Mouse (Mus musculus) cerebellum, adult 9-11 months (tissue): ENCODE measurements around the gene Eri3.

ENCODE experiments used
- DNase-seq: peaks from one replicate; pipeline ENCODE4 v3.0.0; 2022

Gene Eri3

DNA sequence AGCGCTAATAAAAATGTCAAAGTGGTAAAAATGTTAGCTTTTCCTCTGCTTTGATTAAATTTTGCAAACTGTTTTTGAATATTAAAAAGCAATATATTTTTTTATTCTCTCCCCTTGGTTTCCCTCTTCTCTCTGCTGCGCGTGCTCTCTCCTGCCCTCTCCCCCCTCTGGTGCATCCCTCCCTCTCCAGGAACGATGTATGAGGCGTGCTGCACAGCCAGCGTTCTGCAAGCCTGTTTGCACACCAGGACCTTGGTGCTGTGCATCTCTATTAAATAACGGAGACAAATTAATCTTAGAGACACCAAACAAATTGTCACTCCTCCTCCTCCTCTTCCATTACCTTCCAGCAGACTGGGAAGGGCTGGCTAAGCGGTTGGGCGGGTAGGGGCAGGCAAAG lies 31.5 kb downstream of the Eri3 start:
- DNase-seq, result no peak

DNA sequence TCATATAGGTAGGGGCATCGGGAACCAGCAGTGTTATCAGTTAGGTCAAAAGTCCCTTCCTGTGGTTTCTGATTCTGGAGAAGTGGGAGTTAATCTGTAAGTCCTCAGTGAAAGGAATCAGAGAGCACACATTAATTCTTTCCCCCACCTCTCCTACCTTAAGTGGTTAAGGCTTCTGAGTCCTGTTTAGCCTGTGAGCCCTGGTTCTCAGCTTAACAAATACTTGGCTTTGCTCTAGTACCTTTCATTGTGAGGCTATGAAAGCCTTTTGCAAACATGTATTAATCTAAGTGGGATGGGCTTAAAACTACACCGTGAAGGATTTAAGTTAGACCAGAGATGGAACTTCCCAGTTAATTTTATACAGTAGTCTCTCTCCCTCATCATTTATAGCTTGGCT lies 35.8 kb downstream of the Eri3 start:
- DNase-seq, result no peak

DNA sequence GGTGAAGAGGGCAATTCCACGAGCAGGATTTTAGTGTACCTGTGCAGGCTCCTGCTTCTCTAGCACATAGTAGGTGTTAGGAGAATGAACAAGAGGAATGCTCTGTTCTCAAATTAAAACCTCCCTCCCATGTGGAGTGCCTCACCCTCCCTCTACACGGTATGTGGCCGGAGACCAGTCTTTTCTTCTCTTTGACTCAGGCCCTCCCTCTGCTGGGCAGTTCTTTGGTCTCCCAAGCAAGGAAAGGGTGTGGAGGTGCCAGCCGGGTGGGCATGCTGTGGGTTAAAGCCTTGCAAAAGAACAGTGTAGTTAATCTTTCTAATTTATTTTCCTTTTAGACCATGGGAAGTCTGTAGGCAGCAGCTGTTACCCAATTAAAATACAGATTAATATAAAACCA lies 37.3 kb downstream of the Eri3 start:
- DNase-seq, result no peak

DNA sequence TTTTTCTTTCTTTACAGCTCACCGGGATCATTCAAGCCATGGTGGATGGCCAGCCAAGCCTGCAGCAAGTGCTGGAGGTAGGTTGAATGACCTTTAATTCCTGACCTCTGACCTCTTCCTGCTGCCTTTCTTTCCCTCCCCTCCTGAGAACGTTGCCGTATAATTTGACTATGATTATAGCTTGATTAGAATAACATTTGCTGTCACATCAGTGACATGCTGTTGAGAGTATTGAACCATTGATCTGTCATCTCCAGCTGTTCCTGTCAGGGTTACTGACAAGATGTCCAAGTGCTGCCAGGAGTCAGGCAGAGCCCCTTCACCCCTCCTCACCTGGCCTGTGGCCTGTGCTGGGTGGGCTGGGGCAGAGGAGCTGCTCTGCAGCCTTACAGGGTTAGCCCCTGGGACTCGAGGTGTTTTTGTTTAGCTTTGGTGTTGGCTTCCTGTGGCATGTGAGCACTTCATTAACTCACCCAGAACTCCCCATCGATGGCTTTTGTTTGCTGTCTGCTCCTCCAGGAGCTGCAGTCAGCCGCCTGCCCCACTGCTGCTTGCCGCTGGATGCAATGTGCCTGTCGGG lies 39.0 kb downstream of the Eri3 start:
- no peak for DNase-seq

DNA sequence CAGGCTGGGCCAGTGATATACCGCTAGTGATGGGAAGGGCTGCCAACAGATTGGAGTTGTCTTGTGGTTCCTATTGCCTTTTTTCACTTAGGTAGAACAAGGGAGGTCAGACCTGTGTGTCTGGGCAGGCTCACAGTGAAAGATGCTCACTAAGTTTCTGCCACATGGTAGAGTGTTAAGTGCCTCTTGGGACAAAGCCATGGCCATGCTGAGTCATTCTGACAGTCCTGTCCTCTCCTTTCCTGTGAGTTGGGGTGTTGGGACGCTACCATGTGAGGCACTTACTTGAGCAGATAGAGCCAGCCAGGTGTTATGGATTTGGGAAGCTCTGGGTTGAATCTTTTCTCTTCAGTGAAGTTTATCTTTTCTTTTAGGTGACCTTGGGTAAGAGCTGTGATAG lies 40.6 kb downstream of the Eri3 start:
- DNase-seq, result no peak

DNA sequence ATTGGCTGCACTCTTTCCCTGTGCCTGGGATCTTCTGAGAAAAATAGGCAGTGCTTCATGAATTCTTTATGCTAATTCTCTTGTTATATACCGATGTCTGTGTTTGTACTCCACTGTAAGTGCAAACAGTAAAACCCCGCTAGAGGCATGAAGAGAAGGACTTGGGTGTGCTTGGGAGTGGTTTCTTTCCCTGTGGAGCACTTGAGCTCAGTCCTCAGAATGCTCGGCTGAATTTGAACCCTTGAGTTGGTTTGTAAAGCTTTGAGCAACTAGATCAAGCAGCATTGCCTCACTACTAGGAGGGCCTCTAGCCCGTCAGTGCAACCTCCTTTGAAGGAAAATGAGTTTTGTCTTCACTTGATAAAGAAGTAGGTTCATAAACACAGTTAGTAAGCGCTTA lies 42.0 kb downstream of the Eri3 start:
- DNase-seq, result no peak

DNA sequence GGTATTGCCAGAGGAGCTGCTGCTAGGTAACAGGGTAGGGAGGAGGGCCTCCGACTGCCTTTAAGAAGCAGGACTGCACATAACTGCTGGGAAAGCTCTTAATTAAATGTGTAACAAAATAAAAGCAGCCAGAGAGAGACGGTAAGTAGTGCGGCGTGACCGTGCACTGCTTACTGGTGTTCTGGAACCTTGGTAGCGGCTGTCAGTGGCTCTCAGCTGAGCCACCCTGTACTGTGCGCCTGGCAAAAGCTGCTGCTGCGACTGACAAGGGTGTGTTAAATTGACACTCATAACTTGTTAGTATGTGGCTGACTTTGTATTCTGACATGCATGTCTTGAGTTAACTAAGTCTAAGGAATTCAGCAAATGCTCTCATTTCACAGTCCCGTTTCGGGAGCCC lies 45.1 kb downstream of the Eri3 start:
- DNase-seq, result no peak

DNA sequence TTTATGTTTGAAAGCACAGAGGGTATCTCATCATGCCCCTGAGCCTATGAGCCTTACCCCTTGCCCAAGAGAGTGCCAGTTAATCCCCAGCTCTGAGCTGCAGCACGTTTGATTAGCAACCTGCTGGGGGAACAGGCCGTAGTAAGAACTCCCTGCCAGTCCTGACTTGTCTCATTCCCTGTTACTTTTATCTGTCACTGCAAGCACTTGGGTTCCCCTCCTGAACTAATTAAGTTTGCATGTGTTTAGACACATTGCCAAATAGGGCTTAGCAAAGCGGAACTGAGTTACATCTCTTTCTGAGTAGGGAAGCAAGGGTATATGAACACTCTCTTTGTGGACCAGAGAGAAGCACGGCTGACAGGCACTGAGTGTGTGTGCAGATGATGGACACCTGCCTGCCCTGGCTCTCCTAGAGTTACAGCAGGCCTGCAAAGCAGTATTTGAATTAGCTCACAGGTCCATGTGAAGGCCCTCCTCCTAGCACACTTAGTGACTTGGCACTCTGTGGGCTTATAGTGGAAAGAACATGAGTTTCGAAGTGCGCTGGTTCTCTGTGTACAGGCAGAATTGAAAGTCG lies 49.9 kb downstream of the Eri3 start:
- no peak for DNase-seq

DNA sequence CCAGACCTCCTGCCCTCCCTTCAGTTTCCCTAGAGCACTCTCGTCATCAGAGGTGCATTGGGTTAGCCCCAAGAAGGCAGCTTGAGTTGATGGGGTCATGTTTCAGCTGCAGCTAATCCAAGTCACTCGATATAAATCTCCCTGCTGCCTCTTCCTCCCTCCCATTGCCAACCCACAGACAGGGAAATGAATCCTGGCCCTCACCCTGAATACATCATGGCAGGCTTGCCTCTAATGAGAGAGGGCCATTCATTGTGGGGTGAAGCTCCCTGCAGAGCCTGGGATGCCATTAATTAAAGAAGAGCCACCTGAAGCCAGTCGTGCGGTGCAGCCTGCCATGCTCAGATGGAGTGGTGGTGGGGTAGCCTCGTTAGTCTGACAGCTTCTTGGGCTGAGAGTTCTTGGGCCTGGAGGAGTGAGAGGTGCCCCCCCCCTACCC lies 51.2 kb downstream of the Eri3 start:
- no peak for DNase-seq

DNA sequence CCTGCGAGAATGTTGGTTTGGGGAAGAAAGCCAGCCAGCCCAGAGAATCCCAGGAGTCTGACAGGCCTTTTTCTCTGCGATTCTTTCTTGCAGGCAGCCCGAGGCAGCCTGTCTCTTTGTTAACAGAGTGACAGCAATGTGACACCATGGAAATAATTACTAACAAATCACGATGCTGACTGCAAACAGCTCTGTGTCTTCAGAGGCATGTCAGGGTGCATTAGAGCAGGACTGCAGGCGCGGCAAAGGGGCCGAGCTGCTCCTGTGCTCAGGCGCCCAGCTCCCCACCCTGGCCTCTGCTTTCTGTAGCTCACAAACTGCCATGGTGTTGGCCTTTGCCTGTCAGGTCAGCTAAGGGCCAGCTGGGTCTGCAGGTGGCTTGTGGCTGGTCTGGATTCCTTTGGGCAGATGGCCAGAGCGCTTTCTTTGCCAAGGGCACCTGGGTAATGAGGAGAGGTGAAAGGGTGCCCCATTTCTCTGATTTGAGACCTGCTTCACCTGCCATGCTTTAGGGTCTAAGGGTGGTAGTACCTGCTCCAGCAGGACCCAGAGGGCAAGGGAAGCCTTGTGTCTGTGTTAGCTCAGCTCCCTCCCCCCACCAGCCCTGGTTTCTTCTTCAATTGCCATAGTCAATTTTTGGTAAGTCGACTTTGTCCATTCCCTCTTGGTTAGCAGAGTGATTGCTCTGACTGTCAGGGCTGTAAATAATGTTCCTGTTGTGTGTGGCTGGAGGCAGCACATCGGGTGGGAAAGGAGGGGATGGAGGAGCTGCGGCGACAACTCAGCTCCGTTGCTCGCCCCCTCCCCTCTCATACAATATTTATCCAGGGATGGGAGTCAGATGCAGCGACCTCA lies 55.2 kb downstream of the Eri3 start:
- peak; percentile 69 for DNase-seq

DNA sequence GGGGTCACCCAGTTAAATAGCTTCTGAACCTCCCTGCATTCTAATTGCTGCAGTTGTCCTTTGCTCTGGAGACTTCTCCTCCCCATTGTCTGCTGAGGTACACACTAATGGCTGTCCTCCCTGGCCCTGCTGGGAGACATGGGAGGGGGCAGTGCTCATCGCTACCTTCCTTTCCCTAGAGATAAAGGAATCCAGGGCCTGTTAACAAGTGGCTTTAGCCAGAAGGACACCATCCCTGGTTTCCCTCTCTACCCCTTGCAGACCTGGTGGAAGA lies 55.7 kb downstream of the Eri3 start:
- DNase-seq, result no peak

DNA sequence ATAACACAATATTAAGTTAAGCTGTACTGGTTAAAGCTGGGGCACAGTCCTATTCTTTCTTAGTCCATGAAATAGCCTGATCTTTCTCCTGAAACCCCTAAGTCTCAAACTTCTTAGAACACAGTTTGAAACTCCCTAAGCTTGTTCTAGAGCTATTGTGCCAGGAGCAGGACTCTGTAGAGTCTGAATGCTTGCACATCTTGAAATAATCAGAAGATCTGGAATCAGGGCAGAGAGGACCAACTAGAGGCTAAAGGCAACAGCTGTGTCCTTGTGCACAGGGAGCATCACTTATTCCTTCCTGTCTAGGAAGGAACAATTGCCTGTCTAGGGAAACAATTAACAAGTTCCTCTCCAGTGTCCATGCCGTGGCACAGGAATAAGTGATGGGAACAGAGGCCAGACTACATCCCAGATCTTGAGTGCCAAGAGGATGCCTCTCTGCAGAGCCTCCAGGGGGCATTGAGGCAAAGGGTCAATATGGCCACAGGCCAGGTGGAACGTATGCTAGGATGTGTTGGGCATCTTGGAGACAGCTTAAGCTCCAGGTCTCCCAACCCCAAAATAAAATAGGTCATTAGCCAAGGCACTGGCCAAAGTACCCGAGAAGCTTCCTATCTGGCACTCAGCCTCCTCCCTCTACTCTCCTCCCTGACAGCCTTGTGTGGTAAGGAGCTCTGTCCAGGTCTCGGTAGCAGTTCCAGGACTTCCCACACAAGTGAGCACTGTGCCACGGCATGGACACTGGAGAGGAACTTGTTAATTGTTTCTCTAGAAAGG lies 56.9 kb downstream of the Eri3 start:
- peak; percentile 62 for DNase-seq

DNA sequence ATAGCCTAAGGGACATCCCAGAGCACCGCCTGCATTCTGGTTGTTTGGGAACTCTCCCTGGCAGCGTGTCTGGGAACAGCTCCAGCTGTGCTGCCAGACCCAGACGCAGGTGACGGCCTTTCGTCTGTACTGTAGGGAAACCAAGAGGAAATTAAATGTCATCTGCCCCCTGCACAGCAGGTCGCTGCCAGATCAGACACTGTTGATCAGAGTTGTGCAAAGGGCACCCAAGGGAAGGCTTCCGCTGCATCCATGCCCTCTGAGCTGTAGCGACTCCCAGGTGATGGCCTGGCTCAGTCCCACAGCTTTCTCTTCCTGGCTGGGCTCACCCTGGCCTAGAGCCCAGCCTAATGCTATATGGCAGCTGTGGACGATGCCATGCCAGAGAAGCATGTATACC lies 58.1 kb downstream of the Eri3 start:
- peak; percentile 39 for DNase-seq

DNA sequence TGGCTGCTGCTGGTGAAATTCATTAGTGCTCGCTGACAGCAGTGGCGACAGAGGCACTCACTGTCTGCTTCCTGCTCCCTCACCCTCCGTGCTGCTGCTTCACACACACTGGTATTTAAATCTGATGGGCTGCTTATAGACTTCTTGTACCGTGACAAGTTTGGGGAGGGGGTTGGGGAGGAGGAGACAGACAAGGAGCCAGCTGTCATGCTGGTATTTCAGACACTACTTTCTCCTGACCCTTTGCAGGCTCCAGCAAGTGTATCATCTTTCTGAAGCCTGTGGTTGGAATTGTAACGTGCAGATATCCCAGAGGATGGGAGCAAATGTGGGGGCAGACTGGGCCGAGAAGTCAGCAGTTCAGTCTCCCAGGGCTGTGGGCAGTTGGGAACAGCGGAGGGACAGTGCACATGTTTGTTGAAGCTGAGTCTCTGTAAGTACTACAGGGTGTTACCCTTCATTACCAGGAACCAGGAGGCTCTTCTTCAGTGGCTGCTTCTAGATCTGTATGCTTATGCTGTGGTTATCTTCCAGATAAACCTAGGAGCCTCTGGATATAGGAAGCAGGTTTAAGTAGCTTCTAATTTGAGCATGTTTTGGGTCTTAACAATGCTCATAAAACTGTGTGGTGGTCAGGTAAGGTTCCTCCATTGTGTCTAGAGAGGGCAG lies 59.3 kb downstream of the Eri3 start:
- DNase-seq, result no peak

DNA sequence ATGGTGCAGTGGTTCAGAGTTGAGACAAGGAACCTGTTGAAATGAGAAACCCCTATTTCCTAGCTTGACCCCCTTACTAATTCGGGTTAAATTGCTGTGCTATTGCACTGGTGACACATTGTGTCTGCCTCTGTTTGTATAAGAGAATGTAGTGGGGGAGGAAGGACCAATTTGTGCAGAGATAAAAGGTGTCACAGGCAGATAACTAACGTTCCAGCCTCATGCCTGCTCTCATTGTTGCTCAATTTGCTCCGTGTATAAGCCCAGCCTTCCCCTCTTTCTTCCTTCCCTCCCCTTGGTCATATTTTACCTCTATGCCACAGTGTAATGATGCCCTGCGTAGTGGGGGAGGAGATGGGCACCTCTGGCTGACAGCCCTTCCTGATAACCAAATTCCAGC lies 61.2 kb downstream of the Eri3 start:
- DNase-seq, result no peak

DNA sequence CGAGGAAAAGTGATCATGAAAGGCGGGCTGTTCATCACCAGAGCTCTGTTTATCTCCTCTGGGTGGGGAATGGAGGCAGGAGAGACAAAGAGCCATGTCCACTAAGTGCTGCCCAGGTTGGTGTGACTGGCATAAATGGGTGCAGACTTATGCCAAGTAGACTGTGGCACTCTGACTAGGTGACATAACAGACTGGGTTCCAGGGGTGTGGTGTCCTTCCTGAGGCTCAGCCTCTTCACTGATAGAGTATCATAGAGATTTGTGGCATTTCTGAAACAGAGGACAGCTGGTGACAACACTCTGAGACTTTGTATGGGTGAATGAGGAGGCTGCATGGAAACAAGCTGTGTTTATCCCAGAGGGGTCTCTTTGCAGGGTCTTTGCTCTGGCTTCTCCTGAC lies 61.6 kb downstream of the Eri3 start:
- no peak for DNase-seq

DNA sequence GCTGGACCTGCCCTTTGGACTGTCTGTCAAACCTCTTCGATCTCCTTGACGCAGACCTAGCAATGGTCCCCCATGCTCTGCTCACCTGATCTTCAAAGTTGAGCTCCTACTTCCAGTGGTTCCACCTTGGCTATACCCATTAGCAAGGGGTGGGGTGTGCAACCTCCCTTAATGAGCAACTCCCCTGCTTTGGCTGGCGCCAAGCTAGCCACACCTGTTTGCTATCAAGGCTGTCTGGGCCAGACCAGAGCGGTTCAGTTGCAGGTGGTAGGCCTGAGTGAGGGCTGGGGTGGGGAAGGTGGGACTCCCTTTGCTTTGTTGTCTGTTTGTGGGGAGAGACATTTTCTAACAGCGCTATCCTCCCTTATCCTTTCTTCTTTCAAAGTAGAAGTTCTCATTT lies 62.5 kb downstream of the Eri3 start:
- no peak for DNase-seq

DNA sequence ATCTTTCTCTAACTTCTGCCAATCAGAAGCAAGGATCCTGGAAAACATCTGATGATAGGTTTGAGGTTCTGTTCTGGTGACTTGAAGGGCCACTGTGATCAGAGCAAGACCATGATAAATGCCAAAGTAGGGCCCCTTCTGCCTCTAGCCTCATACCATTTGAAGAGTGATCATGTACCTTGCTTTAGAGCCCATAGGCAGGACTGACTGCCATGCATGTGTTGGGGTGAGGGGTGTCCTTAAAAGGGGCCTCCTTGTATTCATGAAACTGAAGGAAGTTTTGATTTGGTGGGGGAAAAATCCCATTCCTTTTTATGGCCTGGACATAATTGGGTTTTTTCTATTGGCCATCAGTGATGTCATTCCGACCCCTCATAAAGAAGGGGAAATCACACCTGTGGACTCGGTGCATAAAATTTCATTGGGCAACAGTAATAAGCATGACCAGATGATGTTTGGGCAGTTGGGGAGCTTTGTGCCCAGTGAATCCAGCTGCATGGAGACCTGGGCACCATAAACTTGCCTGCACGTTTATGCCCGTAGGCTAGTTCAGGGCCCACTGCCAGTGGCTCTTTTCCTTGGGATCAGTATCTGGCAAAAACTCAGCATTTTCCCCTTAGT lies 63.1 kb downstream of the Eri3 start:
- DNase-seq, result no peak

DNA sequence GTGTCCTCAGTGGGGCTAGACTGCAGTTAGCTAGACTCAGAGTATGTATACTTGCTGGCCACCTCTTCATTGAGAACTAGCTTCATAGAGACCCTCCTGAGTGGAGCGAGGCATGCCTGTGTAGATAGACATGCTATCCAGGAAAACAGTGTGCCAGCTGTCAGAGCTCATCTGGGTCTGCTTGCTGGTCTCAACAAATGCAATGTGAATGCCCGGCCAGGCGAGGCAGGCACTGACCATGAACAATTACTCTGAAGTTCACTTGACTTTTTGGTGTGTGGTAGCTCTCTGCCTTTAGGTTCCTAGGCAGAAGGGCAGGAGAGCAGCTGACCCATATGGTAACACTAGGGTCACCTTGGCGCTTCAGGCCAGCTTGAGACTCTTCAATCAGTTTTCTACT lies 66.4 kb downstream of the Eri3 start:
- no peak for DNase-seq

DNA sequence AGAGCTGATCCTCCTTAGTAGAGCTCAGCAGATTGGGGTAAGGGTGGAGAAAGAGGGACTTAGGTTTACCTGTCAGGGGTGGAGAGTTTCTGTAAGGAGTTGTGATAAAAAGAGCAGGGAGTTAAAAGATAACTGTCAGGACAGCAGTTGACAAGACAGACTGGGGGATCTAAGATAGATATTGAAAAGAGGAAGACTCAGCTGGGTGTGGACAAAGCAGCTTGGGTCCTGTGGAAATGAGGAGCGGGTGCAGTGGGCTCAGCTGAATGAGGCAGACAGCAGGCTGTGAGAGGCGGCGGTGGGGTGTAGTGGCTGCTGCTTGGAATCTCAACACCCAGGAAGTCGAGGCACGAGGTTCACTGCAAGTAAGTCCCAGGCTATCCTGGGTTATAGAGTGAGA lies 72.1 kb downstream of the Eri3 start:
- no peak for DNase-seq

DNA sequence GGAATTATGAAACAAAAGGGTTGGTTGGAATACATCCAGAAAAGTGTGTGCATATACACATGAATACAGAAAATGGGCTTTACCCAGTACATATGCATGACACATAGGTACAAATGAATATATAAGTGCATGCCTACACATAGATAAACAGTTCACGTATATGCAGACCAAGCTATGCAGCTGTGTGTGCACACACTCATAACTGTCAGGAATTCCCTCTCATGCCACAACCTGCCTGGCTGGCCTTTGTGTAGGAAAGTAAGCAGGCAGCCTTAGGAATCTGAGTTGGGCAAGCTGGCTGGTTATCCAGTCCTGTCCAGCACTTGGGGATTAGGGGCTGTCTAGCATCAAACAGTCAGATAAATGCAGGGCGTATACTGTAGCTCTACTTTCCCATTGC lies 72.9 kb downstream of the Eri3 start:
- no peak for DNase-seq

DNA sequence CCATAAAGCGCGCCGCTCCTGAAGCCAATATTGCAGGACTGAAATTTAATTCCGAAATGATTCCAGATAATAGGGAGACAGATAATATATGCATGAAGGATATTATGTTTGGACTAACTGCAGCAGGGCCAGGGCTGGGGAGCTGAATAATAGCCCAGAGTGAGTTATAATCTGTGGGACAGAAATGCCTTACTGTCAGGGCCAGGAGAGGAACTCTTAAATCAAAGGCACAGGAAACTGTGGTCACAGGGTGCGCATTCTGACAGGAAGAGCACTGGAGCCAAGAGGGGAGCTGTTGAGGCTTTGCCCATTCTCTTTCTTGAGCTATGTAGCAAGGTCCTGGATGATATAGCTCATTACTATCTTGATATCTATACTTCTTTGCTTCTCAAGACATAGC lies 74.5 kb downstream of the Eri3 start:
- DNase-seq, result no peak

DNA sequence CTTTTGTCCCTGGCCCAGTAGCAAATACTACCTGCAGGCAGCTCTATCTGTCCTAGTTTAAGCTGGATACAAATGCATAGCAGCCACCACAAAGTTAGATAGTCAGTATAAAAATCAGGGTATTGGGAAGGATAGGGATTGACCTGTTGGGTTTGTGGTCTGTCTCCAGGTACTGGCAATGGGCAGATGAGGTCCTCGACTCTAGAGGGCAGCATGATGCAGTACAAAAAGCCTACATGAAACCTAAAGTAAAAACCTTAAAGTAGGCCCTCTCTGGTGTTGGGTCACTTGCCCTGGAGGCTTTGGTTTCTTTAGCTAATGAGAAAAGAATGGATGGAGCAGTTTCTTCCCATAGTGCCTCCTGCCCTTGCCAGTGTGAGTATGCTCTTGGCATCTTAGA lies 78.3 kb downstream of the Eri3 start:
- DNase-seq, result no peak
